Mouse (Mus musculus) cerebellum, adult 18-20 months (tissue): ENCODE measurements at regions not wholly inside any gene's neighbourhood (a gene's known extent, or its start where the extent isn't known, plus 50 kb on each side); places are given as distances from the start of the nearest gene placed in this dataset.
A peak's percentile ranks its signal among the peaks of the same experiment; 100 is the strongest.

Experiments
- DNase-seq, 2 experiments: peaks; one replicate each; pipeline ENCODE4 v3.0.0; 2021

- no peak for DNase-seq
These were observed 98.6 kb upstream of the Ankrd55 start for GRCm38 (mm10) chr13:112189605-112190004.

- no peak for DNase-seq
These were observed 95.9 kb upstream of the Ankrd55 start for GRCm38 (mm10) chr13:112192192-112192905.

DNA sequence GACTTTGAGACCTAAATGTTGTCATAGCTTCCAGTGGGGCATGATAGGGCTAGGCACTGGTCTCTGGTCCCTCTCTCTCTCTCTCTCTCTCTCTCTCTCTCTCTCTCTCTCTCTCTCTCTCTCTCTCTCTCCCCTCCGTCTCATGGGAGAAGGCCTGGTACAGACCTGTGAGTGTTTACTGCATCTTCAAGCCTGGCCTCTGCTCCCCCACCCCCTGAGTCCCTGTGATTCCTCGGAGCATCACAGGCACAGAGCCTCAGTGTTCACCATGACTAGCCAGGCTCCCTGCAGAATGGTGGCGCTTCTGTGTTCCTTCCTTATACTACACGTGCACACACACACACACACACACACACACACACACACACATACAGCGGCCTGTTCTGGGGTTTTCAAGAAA is 94.6 kb upstream of the Ankrd55 start:
- no peak for DNase-seq

DNA sequence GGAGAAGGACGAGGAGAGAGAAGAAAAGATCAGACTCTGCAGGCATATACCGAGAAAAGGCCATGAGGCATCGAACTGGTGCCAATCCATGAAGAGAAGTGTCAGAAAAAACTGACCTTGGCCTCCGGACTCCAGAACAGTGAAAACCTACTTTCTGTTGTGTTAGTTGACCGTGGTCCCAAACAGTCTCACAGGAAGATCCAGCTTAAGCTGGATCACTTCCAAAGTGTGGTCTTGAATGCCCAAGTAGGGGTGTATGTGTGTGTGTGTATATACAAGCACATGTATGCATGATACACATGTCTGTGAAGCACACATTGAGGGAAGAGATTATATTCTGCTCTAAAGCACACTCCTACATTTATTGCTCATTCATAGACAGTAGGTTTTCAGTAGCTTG is 93.3 kb upstream of the Ankrd55 start:
- no peak for DNase-seq

DNA sequence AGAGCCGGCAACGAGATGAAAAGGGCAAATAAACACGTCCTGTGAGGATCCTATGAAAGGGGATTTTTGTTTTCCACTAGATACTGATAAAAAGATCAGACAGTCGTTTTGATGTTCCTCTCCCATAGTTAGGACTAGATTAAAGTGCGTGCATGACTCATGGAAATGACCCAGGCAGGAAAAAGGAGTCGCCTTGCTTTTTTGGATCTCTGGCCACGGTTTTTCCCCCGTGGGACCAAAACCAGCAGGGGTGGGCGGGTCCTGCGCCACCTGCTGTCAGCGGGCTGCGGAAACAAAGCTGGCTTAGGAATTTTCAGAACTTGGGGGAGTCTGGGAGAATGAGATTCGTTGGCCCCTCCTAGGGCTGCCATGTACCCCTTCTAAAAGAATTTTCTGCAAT is 91.5 kb upstream of the Ankrd55 start:
- DNase-seq = no peak

GRCm38 (mm10) chr13:112203721-112204120 is 84.5 kb upstream of the Ankrd55 start:
- no peak for DNase-seq

- DNase-seq = no peak
These were observed 84.0 kb upstream of the Ankrd55 start for GRCm38 (mm10) chr13:112204204-112204603.

DNA sequence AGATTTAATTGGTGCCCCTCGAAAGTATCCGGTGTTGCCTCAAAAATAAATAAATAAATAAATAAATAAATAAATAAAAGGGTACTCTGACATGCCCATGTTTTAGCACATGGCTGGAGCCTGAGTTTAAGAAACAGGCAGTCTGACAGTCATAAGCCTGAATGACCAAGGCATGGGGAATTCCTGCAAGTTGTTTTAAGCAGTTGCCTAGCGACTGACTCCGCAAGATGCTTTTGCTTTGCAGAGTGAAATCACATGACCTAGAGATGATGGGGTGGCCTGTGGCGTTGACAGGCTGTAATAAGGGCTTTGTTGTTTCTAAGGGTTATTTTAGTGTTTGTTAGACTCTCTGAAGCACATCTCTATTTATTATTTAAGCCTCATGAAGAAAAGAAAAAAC is 83.4 kb upstream of the Ankrd55 start:
- no peak for DNase-seq

GRCm38 (mm10) chr13:112207617-112208235 is 80.5 kb upstream of the Ankrd55 start:
- no peak for DNase-seq

DNA sequence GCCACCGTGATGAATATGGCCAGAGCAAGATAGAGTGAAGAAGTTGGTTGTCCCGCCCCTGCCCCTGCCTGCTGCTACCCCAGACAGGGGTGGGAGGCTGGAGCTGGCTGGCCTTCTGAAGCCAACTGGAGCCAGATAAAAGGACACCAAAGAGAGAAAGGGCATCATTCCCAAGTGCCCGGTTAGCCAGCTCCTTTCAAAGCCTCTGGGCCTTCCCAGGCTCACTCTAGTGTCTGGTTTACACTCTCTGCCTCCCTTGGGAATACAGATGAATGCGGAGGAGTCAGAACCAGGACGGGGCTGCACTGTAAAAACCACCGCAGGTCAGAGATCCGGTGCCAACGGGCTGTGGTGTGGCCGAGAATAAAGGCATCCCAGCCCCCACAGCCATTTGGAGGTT is 76.4 kb upstream of the Ankrd55 start:
- DNase-seq = no peak

- DNase-seq = no peak
These were observed 75.9 kb upstream of the Ankrd55 start for GRCm38 (mm10) chr13:112212391-112212790.

- DNase-seq = peak in 1 of 2 experiments; percentile 11
These were observed 74.6 kb upstream of the Ankrd55 start for GRCm38 (mm10) chr13:112213652-112214081.

GRCm38 (mm10) chr13:112216084-112216483 is 72.2 kb upstream of the Ankrd55 start:
- no peak for DNase-seq

DNA sequence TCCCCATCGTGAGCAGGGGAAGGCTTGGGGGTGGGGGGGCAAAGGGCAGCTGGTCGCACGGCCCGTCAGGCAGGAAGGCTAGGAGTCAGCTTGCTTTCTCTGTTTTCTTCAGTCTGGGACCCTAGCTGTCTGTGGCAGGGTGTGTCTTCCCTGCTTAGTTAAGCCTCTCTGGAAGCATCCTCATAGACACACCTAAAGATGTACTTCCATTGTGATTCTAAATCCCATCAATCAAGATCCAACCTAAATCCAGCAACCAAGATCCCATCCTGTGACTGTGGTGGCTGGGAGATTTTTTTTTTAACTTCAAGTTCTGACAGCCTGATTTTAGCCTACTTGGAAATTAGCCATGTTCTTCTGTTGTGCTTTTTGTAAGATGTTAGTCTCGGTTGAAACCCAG is 69.9 kb upstream of the Ankrd55 start:
- no peak for DNase-seq

GRCm38 (mm10) chr13:112220184-112220583 is 68.1 kb upstream of the Ankrd55 start:
- DNase-seq = no peak

GRCm38 (mm10) chr13:112223616-112224015 is 64.6 kb upstream of the Ankrd55 start:
- no peak for DNase-seq

DNA sequence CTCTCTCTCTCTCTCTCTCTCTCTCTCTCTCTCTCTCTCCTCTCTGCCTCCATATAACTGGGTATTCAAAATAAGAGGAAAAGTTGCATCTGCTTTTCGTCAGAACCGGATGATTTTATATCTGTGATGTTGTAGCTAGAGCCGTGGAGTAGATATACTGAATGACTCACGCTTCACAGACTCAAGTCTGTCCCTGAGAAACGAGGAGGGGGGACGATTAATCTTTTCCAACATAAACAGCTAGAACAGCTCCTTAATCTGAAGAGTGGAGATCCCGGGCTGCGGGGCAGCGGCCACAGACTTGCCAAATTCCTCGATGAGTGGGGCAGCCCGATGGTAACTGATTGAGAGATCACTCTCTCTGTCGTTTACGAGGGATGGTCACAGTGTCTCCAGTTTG is 60.5 kb upstream of the Ankrd55 start:
- DNase-seq = no peak

GRCm38 (mm10) chr13:112228846-112229245 is 59.4 kb upstream of the Ankrd55 start:
- no peak for DNase-seq

GRCm38 (mm10) chr13:112230176-112230575 is 58.1 kb upstream of the Ankrd55 start:
- no peak for DNase-seq

DNA sequence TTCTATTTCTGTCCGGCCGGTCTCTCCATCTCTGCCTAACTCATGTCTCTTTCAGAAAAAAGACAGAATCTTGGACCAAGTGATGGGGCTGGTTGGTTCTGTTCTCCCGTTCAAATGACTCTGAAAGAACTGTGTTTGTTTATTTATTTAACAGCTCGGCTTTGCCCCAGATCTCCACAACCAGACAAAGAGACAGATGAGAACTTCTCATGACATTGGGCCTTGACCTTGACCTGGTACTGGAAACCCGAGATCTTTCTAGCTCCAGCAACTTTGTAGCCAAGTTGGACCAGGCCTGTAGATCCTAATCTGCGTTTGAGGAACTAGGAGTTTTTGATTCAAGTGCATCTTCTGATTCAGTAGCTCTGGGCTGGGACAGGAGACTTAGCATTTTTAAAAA is 53.6 kb upstream of the Ankrd55 start:
- no peak for DNase-seq

- DNase-seq = no peak
These were observed 51.3 kb upstream of the Ankrd55 start for GRCm38 (mm10) chr13:112236956-112237355.

DNA sequence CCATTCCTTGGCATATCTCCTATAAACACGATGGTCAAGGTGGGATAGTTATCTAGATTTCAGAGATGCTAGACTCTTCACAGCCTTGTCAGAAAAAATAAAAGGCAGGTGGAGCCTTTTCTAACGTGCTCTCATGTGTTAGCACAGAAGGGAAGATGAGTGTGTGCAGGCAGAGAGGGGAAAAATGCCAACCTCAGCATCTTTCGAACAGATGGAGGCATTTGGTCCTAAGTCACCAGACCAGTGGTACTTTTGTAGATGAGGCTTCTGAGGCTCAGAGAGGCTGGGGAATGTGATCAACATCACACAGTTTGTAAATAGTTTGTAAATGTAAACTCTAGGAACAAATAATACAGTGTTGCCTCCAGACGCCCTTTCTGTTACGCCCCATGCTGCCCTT is 50.9 kb upstream of the Ankrd55 start:
- DNase-seq = no peak

GRCm38 (mm10) chr13:112237917-112238316 is 50.3 kb upstream of the Ankrd55 start:
- no peak for DNase-seq
